Comparison of ENCODE assay signal across 8 mouse cellular contexts in the genomic region with DNA sequence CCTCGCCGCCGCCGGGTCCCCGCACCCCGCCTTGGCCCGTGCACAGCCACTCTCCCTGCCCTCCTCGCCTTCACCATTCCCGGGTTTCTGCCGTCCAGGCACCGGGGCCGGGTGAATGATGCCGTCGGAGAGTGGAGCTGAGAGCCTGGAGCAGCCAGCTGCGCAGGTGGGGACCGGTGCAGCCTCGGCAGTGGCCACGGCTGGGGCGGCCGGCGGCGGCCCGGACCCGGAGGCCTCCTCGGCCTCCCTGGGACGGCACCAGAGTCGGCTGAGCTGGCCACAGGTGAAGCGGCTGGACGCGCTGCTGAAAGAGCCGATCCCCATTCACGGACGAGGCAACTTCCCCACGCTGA. TPM values are rescaled to one million over a fixed set of nuclear protein-coding genes. Genes with fewer than 3 reads are reported as not detected.
DNase-seq lines count a peak whose midpoint lies in the region; ATAC-seq lines count a peak whose summit lies in the region.

No protein-coding gene starts in this region.

- H3K4me2 ChIP-seq in neural tube, embryonic 11.5 days (ENCODE audit: low read depth), result peak overlapping the region; percentile 47
- peak overlapping the region; percentile 67 for H3K4me2 ChIP-seq in limb, embryonic 13.5 days (replicated peaks)
- peak overlapping the region; percentile 52 for H3K4me2 ChIP-seq in stomach, embryonic 14.5 days (replicated peaks; ENCODE audit: low read depth, low read length)

- ATAC-seq in erythroblast, adult 5-6 weeks (replicated peaks; ENCODE audit: low FRiP score, poor library complexity, severe bottlenecking), result no peak
- no peak for ATAC-seq in neural tube, embryonic 11.5 days (ENCODE audit: insufficient read depth, low FRiP score, low TSS enrichment)
- ATAC-seq in limb, embryonic 13.5 days (ENCODE audit: low FRiP score, low read depth), result no peak
- ATAC-seq in stomach, embryonic 14.5 days (ENCODE audit: insufficient number of reproducible peaks, insufficient read depth, low FRiP score, low read depth), result peak; percentile 16; the same call in 1 of the 2 replicates

- DNase-seq in neural tube, embryonic 11.5 days (ENCODE audit: low spot score), result no peak
- no peak for DNase-seq in neural tube, embryonic 10.5 days (ENCODE audit: extremely low spot score, low spot score)
- DNase-seq in Muller cell, postnatal 12 days (ENCODE audit: inconsistent ontology term), result no peak
- DNase-seq in adrenal gland, postnatal 25 days, result no peak

- WGBS in neural tube, embryonic 11.5 days, result 3% methylated on average over 33 of the region's 34 CpGs
- 3% methylated on average over 34 of the region's 34 CpGs for WGBS in limb, embryonic 13.5 days
- WGBS in stomach, embryonic 14.5 days, result 3% methylated on average over 34 of the region's 34 CpGs

- peaks cover 85% of the 10 kb centered on the region for H3K27me3 ChIP-seq in erythroblast, embryonic 14.5 days (ENCODE audit: control insufficient read depth)
- peaks cover 23% of the 10 kb centered on the region for H3K27me3 ChIP-seq in neural tube, embryonic 11.5 days (ENCODE audit: control insufficient read depth, insufficient read depth, low read length)
- peaks cover 74% of the 10 kb centered on the region for H3K27me3 ChIP-seq in limb, embryonic 13.5 days
- peaks cover 14% of the 10 kb centered on the region; the same call in 1 of the 2 replicates for H3K27me3 ChIP-seq in stomach, embryonic 14.5 days (ENCODE audit: control insufficient read depth, insufficient read depth, low read length)

- no peaks in the 10 kb centered on the region for H3K36me3 ChIP-seq in erythroblast, embryonic 14.5 days (ENCODE audit: control insufficient read depth)
- H3K36me3 ChIP-seq in neural tube, embryonic 11.5 days (ENCODE audit: control insufficient read depth, insufficient read depth, low read length), result no peaks in the 10 kb centered on the region
- H3K36me3 ChIP-seq in limb, embryonic 13.5 days, result no peaks in the 10 kb centered on the region
- no peaks in the 10 kb centered on the region for H3K36me3 ChIP-seq in stomach, embryonic 14.5 days (ENCODE audit: control insufficient read depth, insufficient read depth, low read length)

- H3K9ac ChIP-seq in neural tube, embryonic 11.5 days (ENCODE audit: low read length), result no peak overlapping the region
- H3K9ac ChIP-seq in limb, embryonic 13.5 days, result peak overlapping the region; percentile 59
- H3K9ac ChIP-seq in stomach, embryonic 14.5 days (replicated peaks; ENCODE audit: low read depth, low read length), result 0 out of 2 replicates have a peak overlapping the region, but pooled peaks have one; percentile 18

- no peak overlapping the region for H3K27ac ChIP-seq in neural tube, embryonic 11.5 days (ENCODE audit: low read depth, low read length)
- H3K27ac ChIP-seq in limb, embryonic 13.5 days, result no peak overlapping the region
- no peak overlapping the region for H3K27ac ChIP-seq in stomach, embryonic 14.5 days (ENCODE audit: low read length)

- peak overlapping the region; percentile 57 for H3K4me3 ChIP-seq in erythroblast, embryonic 14.5 days (replicated peaks)
- H3K4me3 ChIP-seq in neural tube, embryonic 11.5 days (ENCODE audit: low read depth, low read length), result peak overlapping the region; percentile 33
- peak overlapping the region; percentile 52 for H3K4me3 ChIP-seq in limb, embryonic 13.5 days
- peak overlapping the region; percentile 39 for H3K4me3 ChIP-seq in stomach, embryonic 14.5 days (ENCODE audit: low read depth, low read length)

- no peaks in the 10 kb centered on the region for H3K9me3 ChIP-seq in erythroblast, embryonic 14.5 days (ENCODE audit: control insufficient read depth, low read length)
- no peaks in the 10 kb centered on the region for H3K9me3 ChIP-seq in neural tube, embryonic 11.5 days (ENCODE audit: control insufficient read depth, low read length)
- H3K9me3 ChIP-seq in limb, embryonic 13.5 days, result no peaks in the 10 kb centered on the region
- H3K9me3 ChIP-seq in stomach, embryonic 14.5 days (ENCODE audit: control insufficient read depth, low read depth, low read length), result no peaks in the 10 kb centered on the region

- peaks cover 19% of the 10 kb centered on the region for H3K4me1 ChIP-seq in erythroblast, embryonic 14.5 days (ENCODE audit: control insufficient read depth)
- peaks cover 2% of the 10 kb centered on the region; the same call in 1 of the 2 replicates for H3K4me1 ChIP-seq in neural tube, embryonic 11.5 days (ENCODE audit: control insufficient read depth, insufficient read depth, low read length)
- H3K4me1 ChIP-seq in limb, embryonic 13.5 days, result peaks cover 18% of the 10 kb centered on the region
- H3K4me1 ChIP-seq in stomach, embryonic 14.5 days (ENCODE audit: control insufficient read depth, insufficient read depth, low read length), result peaks cover 11% of the 10 kb centered on the region

RNA-seq across cellular contexts. Expression of gene Tent5b, which starts 0.2 kb away (rescaled TPM):
- not detected in 2 replicates for polyA plus RNA-seq in erythroblast, embryonic 14.5 days (2012)
- not detected in 2 replicates for total RNA-seq in erythroblast, adult 5-6 weeks (2015; ENCODE audit: low replicate concordance)
- not detected in 2 replicates for total RNA-seq in erythroblast, adult 5-6 weeks (2017; ENCODE audit: low replicate concordance)
- 0.20 and 0.38 TPM in 2 replicates for polyA plus RNA-seq in neural tube, embryonic 11.5 days (2014; fragmentation: Nextera tagmentation; extraction: Ambion mirVana)
- polyA plus RNA-seq in limb, embryonic 13.5 days (2015; fragmentation: Nextera tagmentation; extraction: Ambion mirVana), result 0.87 and 0.92 TPM in 2 replicates
- 0.39 and 0.45 TPM in 2 replicates for polyA plus RNA-seq in stomach, embryonic 14.5 days (2014; fragmentation: Nextera tagmentation; extraction: Ambion mirVana)
- 0.76 and 1.2 TPM in 2 replicates for total RNA-seq in adrenal gland, postnatal 25 days (2021)

RNA-seq across cellular contexts. Expression of gene Trnp1, which starts 18.2 kb away (rescaled TPM):
- polyA plus RNA-seq in erythroblast, embryonic 14.5 days (2012), result not detected in 2 replicates
- total RNA-seq in erythroblast, adult 5-6 weeks (2015; ENCODE audit: low replicate concordance), result not detected in 2 replicates
- not detected in 2 replicates for total RNA-seq in erythroblast, adult 5-6 weeks (2017; ENCODE audit: low replicate concordance)
- 2.0 and 2.7 TPM in 2 replicates for polyA plus RNA-seq in neural tube, embryonic 11.5 days (2014; fragmentation: Nextera tagmentation; extraction: Ambion mirVana)
- polyA plus RNA-seq in limb, embryonic 13.5 days (2015; fragmentation: Nextera tagmentation; extraction: Ambion mirVana), result 3.3 and 3.5 TPM in 2 replicates
- 2.5 and 3.6 TPM in 2 replicates for polyA plus RNA-seq in stomach, embryonic 14.5 days (2014; fragmentation: Nextera tagmentation; extraction: Ambion mirVana)
- total RNA-seq in adrenal gland, postnatal 25 days (2021), result 4.6 and 4.9 TPM in 2 replicates

RNA-seq across cellular contexts. Expression of gene Kdf1, which starts 38.6 kb away (rescaled TPM):
- polyA plus RNA-seq in erythroblast, embryonic 14.5 days (2012), result not detected in 2 replicates
- total RNA-seq in erythroblast, adult 5-6 weeks (2015; ENCODE audit: low replicate concordance), result not detected in 2 replicates
- not detected in 2 replicates for total RNA-seq in erythroblast, adult 5-6 weeks (2017; ENCODE audit: low replicate concordance)
- 1.4 and 2.1 TPM in 2 replicates for polyA plus RNA-seq in neural tube, embryonic 11.5 days (2014; fragmentation: Nextera tagmentation; extraction: Ambion mirVana)
- 8.6 and 10.3 TPM in 2 replicates for polyA plus RNA-seq in limb, embryonic 13.5 days (2015; fragmentation: Nextera tagmentation; extraction: Ambion mirVana)
- polyA plus RNA-seq in stomach, embryonic 14.5 days (2014; fragmentation: Nextera tagmentation; extraction: Ambion mirVana), result 30.1 and 31.6 TPM in 2 replicates
- 2.8 and 5.1 TPM in 2 replicates for total RNA-seq in adrenal gland, postnatal 25 days (2021)
